Mouse (Mus musculus): ENCODE measurements around the gene Acox3. TPM values are rescaled to one million over a fixed set of nuclear protein-coding genes. Genes with fewer than 3 reads are reported as not detected.

The Acox3 gene
- total and polyA plus RNA-seq, 3 experiments = 21.8 to 28.3 (median 22.5) TPM

GRCm38 (mm10) chr5:35643401-35644048 is 60.7 kb downstream of the Acox3 start:
- Histone ChIP-seq H3K4me3 (no peak overlapping the region), H3K79me2 (replicated peaks; ENCODE audit: control insufficient read depth, insufficient read depth, low read length) (no peaks in the 10 kb centered on the region), H3K27ac (peak overlapping the region; percentile 23; the same call in 1 of the 2 replicates), H3K9ac (ENCODE audit: low read depth, low read length) (0 out of 2 replicates have a peak overlapping the region, but pooled peaks have one; percentile 20), H3K36me3 (ENCODE audit: control insufficient read depth, insufficient read depth, low read length) (no peaks in the 10 kb centered on the region), H3K4me1 (ENCODE audit: control insufficient read depth, insufficient read depth, low read length) (peaks cover 9% of the 10 kb centered on the region), H3K27me3 (ENCODE audit: control insufficient read depth, insufficient read depth, low read length) (no peaks in the 10 kb centered on the region)
- 75% methylated on average over 9 of the region's 9 CpGs for WGBS
- TF ChIP-seq CTCF (IDR thresholded peaks at IDR 0.05) (no peak), EP300 (IDR thresholded peaks at IDR 0.05; ENCODE audit: insufficient read depth, low read depth, low read length) (no peak), POLR2A (IDR thresholded peaks at IDR 0.05; ENCODE audit: insufficient read depth, low read depth, low read length) (no peak)
- no peak for DNase-seq
- intact Hi-C loops (cut with DNase I) = no loop called here

DNA sequence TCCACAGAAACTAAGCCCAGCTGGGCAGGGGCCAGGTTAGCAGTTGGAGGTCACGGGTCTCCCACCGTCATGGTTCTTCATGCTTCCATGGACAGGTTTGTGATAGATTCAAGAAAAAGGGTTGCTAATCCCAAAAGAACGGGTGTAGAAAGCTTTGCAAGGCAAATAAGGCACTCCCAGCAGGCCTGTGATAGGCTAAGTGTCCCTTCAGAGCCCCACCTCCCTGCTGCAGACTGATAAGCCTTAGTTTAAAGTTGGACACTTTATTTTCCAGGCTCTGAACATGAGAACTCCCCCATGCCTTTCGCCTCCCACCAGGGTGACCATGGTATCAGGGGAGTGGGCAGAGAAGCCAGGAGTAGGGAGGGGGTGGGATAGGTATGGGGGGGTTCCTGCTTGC is 61.2 kb downstream of the Acox3 start:
- H3K79me2 ChIP-seq (replicated peaks; ENCODE audit: control insufficient read depth, insufficient read depth, low read length) = no peaks in the 10 kb centered on the region
- intact Hi-C loops (cut with DNase I) = no loop called here
- DNase-seq = no peak
- peaks cover 9% of the 10 kb centered on the region for H3K4me1 ChIP-seq (ENCODE audit: control insufficient read depth, insufficient read depth, low read length)
- WGBS = 54% methylated on average over 4 of the region's 4 CpGs
- H3K36me3 ChIP-seq (ENCODE audit: control insufficient read depth, insufficient read depth, low read length) = no peaks in the 10 kb centered on the region
- no peaks in the 10 kb centered on the region for H3K27me3 ChIP-seq (ENCODE audit: control insufficient read depth, insufficient read depth, low read length)
- no peak overlapping the region for H3K9ac ChIP-seq (ENCODE audit: low read depth, low read length)
- no peak overlapping the region for H3K4me3 ChIP-seq
- no peak overlapping the region for H3K27ac ChIP-seq
- TF ChIP-seq CTCF (IDR thresholded peaks at IDR 0.05) (no peak), EP300 (IDR thresholded peaks at IDR 0.05; ENCODE audit: insufficient read depth, low read depth, low read length) (no peak), POLR2A (IDR thresholded peaks at IDR 0.05; ENCODE audit: insufficient read depth, low read depth, low read length) (peak; percentile 40; the same call in 1 of the 2 replicates)

GRCm38 (mm10) chr5:35645938-35646493 is 63.2 kb downstream of the Acox3 start:
- TF ChIP-seq EP300 (IDR thresholded peaks at IDR 0.05; ENCODE audit: insufficient read depth, low read depth, low read length) = no peak
- H3K9ac ChIP-seq (ENCODE audit: low read depth, low read length) = no peak overlapping the region
- no peaks in the 10 kb centered on the region for H3K27me3 ChIP-seq (ENCODE audit: control insufficient read depth, insufficient read depth, low read length)
- peaks cover 9% of the 10 kb centered on the region for H3K4me1 ChIP-seq (ENCODE audit: control insufficient read depth, insufficient read depth, low read length)
- no peak overlapping the region for H3K27ac ChIP-seq
- intact Hi-C loops (cut with DNase I) = no loop called here
- DNase-seq = no peak
- no peaks in the 10 kb centered on the region for H3K79me2 ChIP-seq (replicated peaks; ENCODE audit: control insufficient read depth, insufficient read depth, low read length)
- 64% methylated on average over 6 of the region's 6 CpGs for WGBS
- no peaks in the 10 kb centered on the region for H3K36me3 ChIP-seq (ENCODE audit: control insufficient read depth, insufficient read depth, low read length)
- H3K4me3 ChIP-seq = no peak overlapping the region

DNA sequence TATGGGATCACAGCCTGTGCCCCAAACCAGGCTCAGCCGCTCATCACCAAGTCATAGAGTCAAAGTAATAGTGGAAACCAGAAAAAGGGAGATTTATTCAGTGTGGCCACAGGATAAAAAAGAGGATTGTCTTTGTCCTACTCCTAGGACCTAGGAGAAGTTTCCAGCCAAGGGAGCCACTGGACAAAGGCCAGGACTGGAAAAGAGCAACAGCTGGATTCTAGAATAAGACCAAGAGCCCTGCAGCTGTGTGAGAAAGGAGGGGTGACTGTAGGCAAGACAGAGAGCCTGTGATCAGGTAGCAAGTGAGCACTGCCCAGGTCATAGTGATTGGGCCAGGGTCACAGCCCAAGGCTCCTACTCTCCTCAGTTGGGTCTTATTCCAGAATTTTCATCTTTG is 64.1 kb downstream of the Acox3 start:
- Histone ChIP-seq H3K36me3 (ENCODE audit: control insufficient read depth, insufficient read depth, low read length) (no peaks in the 10 kb centered on the region), H3K27me3 (ENCODE audit: control insufficient read depth, insufficient read depth, low read length) (no peaks in the 10 kb centered on the region), H3K4me1 (ENCODE audit: control insufficient read depth, insufficient read depth, low read length) (peaks cover 9% of the 10 kb centered on the region), H3K9ac (ENCODE audit: low read depth, low read length) (no peak overlapping the region), H3K27ac (peak overlapping the region; percentile 29), H3K79me2 (replicated peaks; ENCODE audit: control insufficient read depth, insufficient read depth, low read length) (no peaks in the 10 kb centered on the region), H3K4me3 (no peak overlapping the region)
- DNase-seq = peak; percentile 64 to 65
- intact Hi-C loops (cut with DNase I) = no loop called here
- 81% methylated on average over 1 of the region's 1 CpGs for WGBS
- TF ChIP-seq CTCF (IDR thresholded peaks at IDR 0.05) (no peak), POLR2A (IDR thresholded peaks at IDR 0.05; ENCODE audit: insufficient read depth, low read depth, low read length) (no peak), EP300 (IDR thresholded peaks at IDR 0.05; ENCODE audit: insufficient read depth, low read depth, low read length) (no peak)

GRCm38 (mm10) chr5:35647562-35647961 is 64.7 kb downstream of the Acox3 start:
- peak; percentile 72 to 83 for DNase-seq
- H3K4me3 ChIP-seq = no peak overlapping the region
- no peak for TF ChIP-seq POLR2A (IDR thresholded peaks at IDR 0.05; ENCODE audit: insufficient read depth, low read depth, low read length)
- TF ChIP-seq CTCF (IDR thresholded peaks at IDR 0.05) = no peak
- TF ChIP-seq EP300 (IDR thresholded peaks at IDR 0.05; ENCODE audit: insufficient read depth, low read depth, low read length) = peak; percentile 88
- H3K27ac ChIP-seq = peak overlapping the region; percentile 48
- WGBS = 64% methylated on average over 4 of the region's 4 CpGs
- no peaks in the 10 kb centered on the region for H3K36me3 ChIP-seq (ENCODE audit: control insufficient read depth, insufficient read depth, low read length)
- intact Hi-C loops (cut with DNase I) = no loop called here
- no peak overlapping the region for H3K9ac ChIP-seq (ENCODE audit: low read depth, low read length)
- peaks cover 9% of the 10 kb centered on the region for H3K4me1 ChIP-seq (ENCODE audit: control insufficient read depth, insufficient read depth, low read length)
- no peaks in the 10 kb centered on the region for H3K27me3 ChIP-seq (ENCODE audit: control insufficient read depth, insufficient read depth, low read length)
- no peaks in the 10 kb centered on the region for H3K79me2 ChIP-seq (replicated peaks; ENCODE audit: control insufficient read depth, insufficient read depth, low read length)

- no peaks in the 10 kb centered on the region for H3K79me2 ChIP-seq (replicated peaks; ENCODE audit: control insufficient read depth, insufficient read depth, low read length)
- H3K27me3 ChIP-seq (ENCODE audit: control insufficient read depth, insufficient read depth, low read length) = no peaks in the 10 kb centered on the region
- no peak overlapping the region for H3K9ac ChIP-seq (ENCODE audit: low read depth, low read length)
- WGBS = 57% methylated on average over 2 of the region's 2 CpGs
- no peaks in the 10 kb centered on the region for H3K36me3 ChIP-seq (ENCODE audit: control insufficient read depth, insufficient read depth, low read length)
- peak in 1 of 2 experiments; percentile 48 for DNase-seq
- intact Hi-C loops (cut with DNase I) = no loop called here
- peaks cover 9% of the 10 kb centered on the region for H3K4me1 ChIP-seq (ENCODE audit: control insufficient read depth, insufficient read depth, low read length)
- no peak overlapping the region for H3K4me3 ChIP-seq
- TF ChIP-seq POLR2A (IDR thresholded peaks at IDR 0.05; ENCODE audit: insufficient read depth, low read depth, low read length) (no peak), EP300 (IDR thresholded peaks at IDR 0.05; ENCODE audit: insufficient read depth, low read depth, low read length) (no peak), CTCF (IDR thresholded peaks at IDR 0.05) (no peak)
- peak overlapping the region; percentile 48 for H3K27ac ChIP-seq
Measured at GRCm38 (mm10) chr5:35648230-35648629, 65.4 kb downstream of the Acox3 start.

Data from heart, adult 2 months (tissue).